Mouse (Mus musculus) small intestine, adult 2 months (tissue): ENCODE results near the gene Zfp867. TPM values are rescaled to one million over a fixed set of nuclear protein-coding genes. Genes with fewer than 3 reads are reported as not detected.

ENCODE experiments used
- H3K27ac ChIP-seq: fragments of 200-500 bp; 2 replicates; pipeline ENCODE4 v1.5.1; 2012; ENCODE audit warnings: low read depth, low read length, control low read depth, inconsistent platforms; ENCODE audit not compliant: insufficient read depth
- H3K27me3 ChIP-seq: fragments of 200-500 bp; 2 replicates; pipeline ENCODE4 v1.6.1; 2012; ENCODE audit warnings: mild to moderate bottlenecking, moderate library complexity, low read length, inconsistent platforms; ENCODE audit not compliant: control insufficient read depth, insufficient read depth
- H3K36me3 ChIP-seq: fragments of 200-500 bp; 2 replicates; pipeline ENCODE4 v1.6.1; 2012; ENCODE audit warnings: mild to moderate bottlenecking, low read length, control low read depth, inconsistent platforms; ENCODE audit not compliant: control insufficient read depth, insufficient read depth
- H3K4me1 ChIP-seq: fragments of 200-500 bp; 2 replicates; pipeline ENCODE4 v1.6.1; 2012; ENCODE audit warnings: low read length, inconsistent platforms, mixed read lengths; ENCODE audit not compliant: control insufficient read depth, insufficient read depth, insufficient read length
- H3K4me3 ChIP-seq: fragments of 200-500 bp; 2 replicates; pipeline ENCODE4 v1.5.1; 2012; ENCODE audit warnings: low read depth, mild to moderate bottlenecking, control low read depth, inconsistent platforms, low read length, moderate library complexity
- CTCF ChIP-seq: fragments of 200-500 bp; IDR thresholded peaks from 2 replicates; pipeline ENCODE4 v1.5.1; 2012; ENCODE audit warnings: low read depth, mild to moderate bottlenecking, control low read depth, inconsistent platforms, low read length, moderate library complexity, mixed read lengths; ENCODE audit not compliant: insufficient replicate concordance, insufficient read length; ENCODE audit errors: extremely low read depth
- POLR2A ChIP-seq: fragments of 200-500 bp; IDR thresholded peaks from 2 replicates; pipeline ENCODE4 v1.6.1; 2012; ENCODE audit warnings: low read depth, mild to moderate bottlenecking, control low read depth, inconsistent platforms, low read length, moderate library complexity
- WGBS: fragments of 180-500 bp; shearing (Covaris S2); methylation state at CpG from one replicate; pipeline ENCODE4 v1.1.7; 2018; 5-methylcytosine and 5-hydroxymethylcytosine counted together
- polyA plus RNA-seq: library from polyadenylated mRNA; depleted of rRNA; stranded (reverse); fragments of >200 nt; gene quantifications from 2 replicates; pipeline ENCODE4 v1.2.3, GENCODE M21; 2012; rRNA removed

Zfp867 gene
- polyA plus RNA-seq, 1 experiment, result 0.08 TPM

DNA sequence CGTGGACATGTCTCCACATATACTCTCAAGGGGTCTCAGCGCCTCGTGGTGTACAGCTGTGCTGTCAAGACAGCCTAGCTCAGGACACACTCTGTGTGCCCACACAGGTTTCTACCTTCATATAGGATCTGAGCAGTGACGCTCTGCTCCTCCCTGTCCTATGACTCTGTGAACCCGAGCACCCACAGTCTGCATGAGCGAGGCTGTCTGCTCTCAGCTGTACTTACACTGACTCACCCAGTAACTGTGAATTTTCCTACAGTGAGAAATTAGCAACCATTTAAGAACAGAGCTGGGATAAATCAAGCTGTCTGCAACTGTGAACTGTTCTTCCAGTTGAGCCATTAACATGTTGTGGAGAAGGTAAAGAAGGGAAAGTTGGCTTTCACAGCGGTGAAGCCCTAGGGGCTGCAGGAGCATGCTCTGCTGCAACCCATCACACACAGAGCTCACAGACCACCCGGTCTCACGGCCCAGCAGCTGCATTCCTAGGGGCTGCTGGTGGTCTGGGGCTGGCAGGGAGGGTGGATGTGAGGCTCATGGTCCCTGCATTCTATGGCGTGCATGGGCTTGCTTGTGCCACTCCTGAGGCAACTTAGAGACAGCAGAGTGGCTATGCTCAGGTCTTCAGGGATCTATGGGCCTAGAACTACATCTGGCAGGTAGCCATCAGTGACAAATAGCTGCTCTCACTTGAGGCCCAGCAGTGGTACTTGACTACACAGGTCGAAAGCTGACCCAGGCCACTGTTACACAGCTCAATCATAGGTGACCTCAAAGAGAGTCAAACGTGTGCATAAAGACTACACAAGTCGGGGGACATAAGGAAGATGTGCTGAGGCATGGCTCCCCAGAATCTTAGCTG, 59.0 kb downstream of the Zfp867 start:
- TF ChIP-seq POLR2A (no peak), CTCF (no peak)
- Histone ChIP-seq H3K36me3 (no peaks in the 10 kb centered on the region), H3K4me3 (no peak overlapping the region), H3K27me3 (no peaks in the 10 kb centered on the region), H3K4me1 (no peaks in the 10 kb centered on the region), H3K27ac (no peak overlapping the region)
- 90% methylated on average over 13 of the region's 13 CpGs for WGBS

DNA sequence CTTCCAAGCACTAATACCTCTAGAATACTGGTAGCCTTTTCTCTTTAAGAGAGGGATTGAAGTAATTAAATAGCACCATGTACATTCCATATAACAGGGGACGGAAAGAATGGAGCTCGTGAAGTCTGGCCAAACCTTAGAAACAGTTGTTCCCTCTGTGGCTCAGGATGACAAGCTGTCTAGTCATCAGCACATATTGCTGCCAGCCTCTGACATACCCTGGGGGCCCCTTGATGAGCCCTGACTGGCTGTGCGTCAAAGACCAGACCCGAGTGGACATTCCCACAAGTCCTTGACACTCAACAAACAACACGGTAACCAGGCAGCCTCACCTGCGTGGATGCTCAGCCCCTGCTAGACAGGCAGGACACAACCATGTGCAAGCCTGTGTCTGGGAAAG, 60.2 kb downstream of the Zfp867 start:
- WGBS, result 82% methylated on average over 6 of the region's 6 CpGs
- Histone ChIP-seq H3K36me3 (no peaks in the 10 kb centered on the region), H3K4me1 (no peaks in the 10 kb centered on the region), H3K27ac (no peak overlapping the region), H3K27me3 (no peaks in the 10 kb centered on the region), H3K4me3 (no peak overlapping the region)
- TF ChIP-seq POLR2A (no peak), CTCF (no peak)

Other genes starting within 250 kb of the Zfp867 start
- gene Arf1, start 244.2 kb downstream of the Zfp867 start, polyA plus RNA-seq, result 472 and 885 TPM in 2 replicates
- gene Wnt3a, start 181.7 kb downstream of the Zfp867 start, polyA plus RNA-seq, result not detected in 2 replicates
- 1.1 and 1.2 TPM in 2 replicates for gene Wnt9a, start 165.5 kb downstream of the Zfp867 start, polyA plus RNA-seq
- gene Prss38, start 96.8 kb downstream of the Zfp867 start, polyA plus RNA-seq, result not detected in 2 replicates
- 1.9 and 2.4 TPM in 2 replicates for gene Jmjd4, start 22.4 kb downstream of the Zfp867 start, polyA plus RNA-seq
- gene Snap47, start 21.3 kb downstream of the Zfp867 start, polyA plus RNA-seq, result 9.8 and 14.6 TPM in 2 replicates
- gene Zkscan17, start 54.3 kb upstream of the Zfp867 start, polyA plus RNA-seq, result 3.7 and 5.8 TPM in 2 replicates
- 0.16 and 0.20 TPM in 2 replicates for gene Nlrp3, start 69.1 kb upstream of the Zfp867 start, polyA plus RNA-seq
- not detected in 2 replicates for gene Olfr222, start 103.8 kb upstream of the Zfp867 start, polyA plus RNA-seq
- gene Olfr223, start 120.8 kb upstream of the Zfp867 start, polyA plus RNA-seq, result not detected in 2 replicates
- gene Mprip, start 188.8 kb upstream of the Zfp867 start, polyA plus RNA-seq, result 38.8 and 76.4 TPM in 2 replicates